Mouse (Mus musculus) CD4-positive helper T cell, adult 2 months (primary cell): ENCODE measurements around the gene Npm1.

Source experiments
- DNase-seq: peaks from one replicate; pipeline ENCODE4 v3.0.0-alpha.2; 2012; ENCODE audit warnings: low read depth, missing footprints, low spot score

Gene Npm1

DNA sequence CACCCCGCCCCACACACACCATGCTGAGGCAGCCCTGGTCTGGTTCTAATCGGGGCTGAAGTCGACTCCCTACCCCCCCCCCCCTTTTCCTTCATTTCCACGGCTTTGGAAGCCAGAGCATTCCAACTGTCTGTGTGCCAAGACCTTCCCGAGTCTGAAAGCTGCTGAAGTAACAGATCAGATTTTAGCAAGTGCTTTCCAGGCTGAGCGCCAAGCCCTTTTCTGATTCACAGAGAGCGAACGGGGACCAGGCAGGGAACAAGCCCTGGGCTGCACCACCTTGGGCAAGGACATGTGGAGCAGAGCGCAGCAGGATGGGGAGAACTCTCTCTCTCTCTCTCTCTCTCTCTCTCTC lies 16.9 kb downstream of the Npm1 start:
- DNase-seq = no peak

DNA sequence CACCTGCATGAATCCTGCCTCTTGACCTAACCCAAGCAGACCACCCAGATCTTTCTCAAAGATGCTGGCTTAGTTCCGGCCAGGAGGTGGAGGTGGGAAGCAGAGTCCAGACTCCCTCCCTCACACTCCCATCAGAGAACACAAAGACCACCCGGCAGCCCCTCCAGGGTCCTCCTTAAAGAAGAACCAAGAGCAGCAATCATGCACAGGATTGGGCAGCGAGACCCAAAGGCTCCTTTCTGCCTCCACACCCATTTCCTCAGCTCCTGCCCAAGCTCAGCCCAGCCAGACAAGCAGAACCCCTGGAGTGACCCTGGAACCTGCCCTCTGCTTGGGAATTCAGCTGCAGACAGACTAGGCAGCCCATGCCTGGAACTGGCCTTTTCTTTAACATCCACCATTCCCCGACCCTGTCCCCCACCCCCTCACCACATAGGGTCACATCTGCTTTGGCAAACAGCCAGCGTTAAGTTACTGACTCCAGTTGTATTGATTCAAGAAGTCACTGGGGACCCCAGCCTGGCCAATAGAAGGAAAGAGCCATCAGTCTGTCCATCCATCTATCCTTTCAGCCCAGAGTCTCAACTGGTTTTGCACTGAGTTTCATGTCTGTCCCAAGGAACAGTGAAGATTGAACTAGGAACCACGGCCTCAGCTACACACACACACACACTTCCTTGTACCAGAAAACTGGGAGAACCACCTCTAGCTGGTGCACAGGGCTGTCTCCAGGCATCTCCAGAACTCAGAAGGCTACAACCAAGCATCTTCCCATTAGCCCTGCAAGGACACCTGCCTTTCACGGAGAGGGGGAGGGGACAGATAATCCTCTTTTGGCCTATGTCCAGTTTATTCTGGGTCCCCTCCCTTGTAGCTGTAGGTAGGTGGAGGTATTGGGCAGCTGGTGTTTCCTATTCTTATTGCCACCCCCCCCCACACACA lies 17.5 kb downstream of the Npm1 start:
- DNase-seq = no peak

DNA sequence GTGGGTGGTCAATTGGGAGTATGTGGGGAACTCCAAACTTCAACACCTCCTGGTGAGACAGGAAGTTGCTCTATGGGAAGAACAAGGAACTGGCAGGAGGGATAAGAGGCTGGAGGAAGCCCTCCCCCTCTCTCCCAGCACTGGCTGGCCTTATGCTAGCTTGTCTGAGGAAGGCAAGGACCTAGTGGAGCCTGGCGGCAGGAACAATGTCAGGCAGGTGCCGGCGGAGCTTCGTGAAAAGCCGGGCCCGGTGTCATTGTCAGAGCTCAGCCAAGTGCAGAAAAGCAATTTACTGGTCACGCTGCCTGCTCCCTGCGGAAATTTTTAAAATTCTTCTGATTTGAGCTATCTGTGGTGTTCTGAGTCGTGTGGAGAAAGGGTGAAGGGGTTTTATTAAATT lies 19.1 kb downstream of the Npm1 start:
- no peak for DNase-seq

DNA sequence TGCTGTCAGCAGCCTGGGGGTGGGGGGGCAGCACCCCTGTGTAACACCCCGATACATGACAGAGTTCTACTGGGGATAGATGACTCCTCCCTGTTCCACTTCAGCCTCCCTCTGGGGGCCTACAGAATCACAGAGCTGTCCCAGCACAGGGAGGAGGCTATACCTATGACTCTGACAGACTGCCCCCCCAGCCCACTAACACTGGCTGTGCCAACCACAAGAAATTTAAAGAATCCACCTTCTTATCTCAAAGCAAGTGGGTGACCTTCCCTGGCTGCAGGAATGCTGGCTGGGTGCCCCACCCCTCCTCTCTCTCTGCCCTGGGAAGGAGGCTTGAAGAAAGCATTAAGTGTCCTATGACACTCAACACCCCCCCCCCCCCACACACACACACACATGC lies 20.2 kb downstream of the Npm1 start:
- no peak for DNase-seq

DNA sequence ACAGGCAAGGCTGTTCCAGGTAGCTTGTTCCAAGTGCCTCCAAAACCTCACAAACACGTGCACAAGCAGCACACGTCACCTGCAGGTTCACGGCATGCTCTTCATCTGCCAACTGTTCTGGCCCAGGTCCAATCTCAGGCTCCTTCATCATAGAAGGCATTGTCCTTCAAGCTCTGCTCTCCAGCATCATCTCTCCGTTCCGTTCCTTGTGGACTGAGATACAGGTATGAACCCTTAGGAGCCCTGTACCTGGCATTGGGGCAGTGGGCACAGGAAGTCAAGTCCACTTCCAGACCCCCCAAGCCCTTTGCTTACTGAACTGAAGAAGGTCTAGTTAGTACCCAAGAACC lies 22.9 kb downstream of the Npm1 start:
- no peak for DNase-seq

DNA sequence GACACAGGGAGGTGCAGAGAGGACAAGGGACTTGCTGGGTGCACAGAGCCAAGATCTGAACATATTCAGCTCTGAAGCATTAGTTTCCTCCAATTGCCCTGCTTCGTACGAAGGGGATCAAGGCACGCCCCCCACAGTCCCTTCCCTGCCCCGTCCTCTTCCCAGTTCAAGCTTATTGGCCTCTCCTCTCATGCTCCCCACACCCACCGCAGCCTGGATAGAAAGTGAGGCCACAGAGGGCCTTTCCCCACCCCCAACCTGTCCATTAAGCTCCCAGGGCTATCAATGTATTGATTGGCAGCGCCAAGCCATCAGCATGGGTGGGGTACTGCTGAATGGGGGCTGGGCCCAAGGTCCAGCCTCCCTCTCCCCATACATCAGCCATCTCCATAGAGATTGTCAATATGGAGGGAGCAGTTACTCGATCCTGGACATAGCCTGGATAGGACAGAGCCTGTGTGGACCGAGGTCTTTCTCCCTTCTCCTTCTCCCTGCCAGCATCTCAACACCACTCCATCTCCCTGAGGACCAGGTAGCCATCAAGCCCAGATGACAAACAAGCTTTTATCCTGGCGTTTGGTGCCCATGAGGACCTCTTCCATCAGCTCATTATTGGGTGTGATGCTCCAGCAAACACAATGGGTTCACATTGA lies 23.4 kb downstream of the Npm1 start:
- DNase-seq = no peak

DNA sequence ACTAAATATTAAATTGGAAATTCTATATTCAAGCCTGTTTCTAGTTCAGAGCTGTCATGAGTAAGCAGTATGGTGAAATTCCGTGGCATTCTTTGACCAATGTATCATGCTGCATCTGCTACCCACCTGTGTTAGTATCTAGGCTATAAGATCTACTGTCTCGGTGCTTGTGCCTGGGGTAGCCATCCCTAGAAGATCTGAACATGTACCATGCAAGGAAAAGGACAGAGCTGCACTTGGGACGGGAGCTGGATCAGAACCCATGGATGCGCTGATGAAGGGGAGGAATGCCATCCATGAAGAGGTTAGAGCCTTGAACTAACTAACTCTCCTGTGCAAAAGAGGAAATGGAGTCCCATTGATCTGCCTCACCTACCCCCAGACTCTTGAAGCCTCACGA lies 24.3 kb downstream of the Npm1 start:
- no peak for DNase-seq

DNA sequence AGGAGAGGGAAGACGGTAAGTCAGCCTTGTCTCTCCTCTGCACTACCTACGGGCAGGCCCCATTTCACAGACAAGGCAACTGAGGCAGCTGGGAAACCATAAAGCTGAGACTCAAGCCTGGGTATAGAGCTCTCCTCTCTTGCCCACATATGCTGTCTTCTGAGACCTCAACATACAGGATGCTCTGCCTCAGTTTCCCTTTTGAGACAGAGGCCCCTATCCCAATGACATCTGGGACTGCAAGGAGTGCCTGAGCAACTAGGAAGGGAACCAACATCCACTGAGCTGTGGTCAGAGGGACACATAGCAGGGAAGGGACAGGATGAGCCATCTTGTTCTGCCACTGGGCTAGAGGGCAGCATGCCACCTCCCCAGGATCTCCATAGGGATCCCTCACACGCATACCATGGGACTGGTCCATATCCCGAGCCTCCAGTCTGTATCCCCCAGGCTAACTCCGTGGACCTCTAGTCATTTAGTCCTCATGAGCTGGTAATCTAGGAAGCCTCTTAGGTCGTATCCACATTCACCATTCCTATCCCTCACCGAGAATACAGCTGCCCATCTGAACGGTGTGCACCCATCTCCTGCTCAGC lies 28.5 kb downstream of the Npm1 start:
- no peak for DNase-seq

DNA sequence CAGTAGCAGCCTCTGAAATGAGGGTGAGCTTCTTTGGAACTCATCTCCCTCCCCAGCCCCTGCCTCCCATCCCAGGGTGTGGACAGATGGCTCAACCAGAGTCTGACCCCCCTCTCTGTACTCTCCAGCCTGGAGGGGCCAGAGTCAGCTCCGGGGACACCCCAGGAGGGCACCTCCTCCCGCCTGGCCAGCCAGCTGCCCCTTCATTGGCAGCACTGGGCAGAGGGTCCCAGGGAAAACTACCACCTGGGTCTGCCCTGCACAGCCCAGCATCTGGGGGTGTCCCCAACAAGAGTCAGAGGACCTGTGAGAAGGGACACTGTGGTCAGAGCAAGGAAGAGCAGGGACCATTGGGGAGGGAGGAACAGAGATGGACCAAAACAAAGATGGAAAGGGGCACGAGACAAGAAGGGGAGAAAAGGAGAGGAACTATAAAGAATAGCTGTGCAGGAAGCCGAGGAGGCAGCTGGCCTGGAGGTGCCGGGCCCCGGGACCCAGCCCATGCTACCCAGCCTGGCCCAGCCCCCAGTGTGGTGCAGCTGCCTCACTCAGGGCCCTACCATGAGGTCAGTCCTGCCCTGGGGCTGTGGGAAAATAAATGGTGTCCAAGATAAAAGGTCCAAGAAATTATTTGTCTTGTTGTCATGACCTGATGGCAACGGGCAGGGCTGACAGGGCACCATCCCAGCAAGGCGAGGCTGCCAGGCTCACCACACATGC lies 30.2 kb downstream of the Npm1 start:
- DNase-seq = no peak

DNA sequence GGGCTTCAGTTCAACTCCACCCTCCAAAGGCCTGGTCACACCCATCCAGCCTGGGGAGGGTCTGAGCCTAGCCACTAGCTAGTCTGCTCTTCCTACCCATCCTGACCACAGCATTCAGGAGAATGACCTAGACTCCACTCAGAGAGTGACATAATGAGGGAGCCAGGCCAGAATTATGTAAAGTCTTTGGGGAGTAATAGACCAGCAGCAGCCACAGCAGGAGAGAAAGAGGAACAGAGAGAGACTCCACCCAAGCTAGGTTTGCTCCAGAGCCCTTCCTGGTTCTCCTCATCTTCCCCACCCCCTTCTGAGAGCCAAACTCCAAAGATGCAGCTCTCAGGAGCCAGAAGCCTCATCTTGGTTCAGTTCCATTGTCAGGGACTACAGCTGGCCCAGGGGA lies 35.9 kb downstream of the Npm1 start:
- no peak for DNase-seq

DNA sequence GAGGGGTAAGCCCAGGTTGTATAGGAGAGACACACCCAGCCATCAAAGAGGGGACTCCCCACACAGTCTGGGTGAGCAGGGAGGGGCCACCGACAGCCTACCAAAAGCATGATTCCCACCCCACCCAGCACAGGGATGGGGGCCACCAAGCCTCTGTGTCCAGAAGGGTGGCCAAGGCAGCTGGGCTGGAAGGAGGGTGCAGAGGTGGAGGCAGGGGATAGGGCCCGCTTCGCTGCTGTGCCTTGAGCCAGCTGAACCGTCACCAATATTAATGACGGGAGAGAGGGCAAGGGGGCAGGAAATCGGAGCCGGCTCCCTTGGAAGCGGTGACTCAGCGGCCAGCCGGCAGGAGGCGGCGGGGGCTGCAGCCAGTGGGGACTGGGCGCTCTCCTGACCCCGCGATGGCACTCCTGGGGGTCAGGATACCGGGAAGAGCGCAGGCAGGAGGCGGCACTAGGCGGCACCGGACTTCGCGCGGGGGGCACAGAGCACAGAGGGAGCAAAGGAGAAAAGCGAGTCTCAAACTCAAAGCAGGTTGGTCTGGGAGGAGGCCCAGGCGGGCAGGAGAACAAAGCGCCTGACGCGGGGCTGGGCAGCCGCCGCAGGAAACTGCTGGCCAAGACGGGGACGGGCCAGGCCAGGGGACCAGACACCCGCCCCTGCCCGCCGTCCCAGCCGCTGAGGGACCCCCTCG lies 40.3 kb downstream of the Npm1 start:
- DNase-seq = no peak

DNA sequence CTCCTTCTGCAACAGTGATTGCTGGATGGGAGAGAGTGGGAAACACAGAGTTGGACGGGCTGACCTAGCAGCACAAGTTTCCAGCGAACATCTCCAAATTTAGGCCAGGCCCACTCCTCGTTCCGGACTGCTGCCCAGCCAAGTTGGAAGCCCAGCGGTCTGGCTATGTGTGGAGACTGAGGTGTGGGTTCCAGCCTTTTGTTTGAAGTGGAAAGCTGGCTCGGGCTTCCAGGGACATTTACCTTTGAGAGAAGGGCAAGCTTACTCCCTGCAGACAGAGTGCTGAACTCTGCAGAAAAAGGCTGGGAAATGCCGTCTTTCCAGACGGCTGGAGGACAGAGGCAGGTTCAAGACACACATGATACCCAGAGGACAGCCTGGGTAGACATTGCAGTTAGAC lies 43.5 kb downstream of the Npm1 start:
- DNase-seq = no peak

DNA sequence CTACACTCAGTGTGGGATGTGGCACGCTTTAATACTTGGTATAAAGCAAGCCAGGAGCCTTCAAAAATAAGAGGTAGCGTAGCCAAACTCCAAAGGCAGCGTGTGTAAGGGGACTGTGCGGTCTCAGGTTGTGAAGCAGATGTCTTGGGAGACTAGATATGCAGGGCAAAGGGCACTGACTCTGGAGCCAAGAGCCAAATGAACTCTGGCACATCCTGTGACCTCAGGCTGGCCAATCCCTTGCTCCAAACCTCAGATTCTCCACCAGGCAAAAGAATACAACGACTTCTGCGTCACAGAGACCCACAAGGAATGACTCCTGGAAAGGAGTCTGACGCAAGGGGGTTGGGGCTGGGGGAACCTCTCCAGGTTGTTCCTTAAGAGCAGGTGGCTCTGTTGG lies 43.9 kb downstream of the Npm1 start:
- no peak for DNase-seq

DNA sequence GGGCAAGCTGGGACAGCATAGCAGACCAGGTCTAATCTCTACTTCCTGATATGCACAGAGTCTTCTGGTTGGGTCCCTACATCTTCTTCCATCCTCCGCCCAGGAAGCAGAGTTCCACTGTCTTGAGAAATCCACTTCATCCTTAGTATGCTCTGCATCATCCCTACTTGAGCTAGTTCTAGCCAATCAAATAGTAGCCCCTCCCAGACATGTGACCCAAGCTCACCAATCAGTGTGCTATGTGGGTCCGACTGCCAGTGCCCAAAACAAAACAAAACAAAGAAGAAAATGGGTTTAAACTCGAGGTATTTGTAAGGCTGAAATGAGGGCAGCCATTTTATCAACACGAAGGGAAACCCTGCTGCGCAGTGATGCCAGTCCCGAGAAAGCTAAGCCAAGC lies 44.5 kb downstream of the Npm1 start:
- no peak for DNase-seq

DNA sequence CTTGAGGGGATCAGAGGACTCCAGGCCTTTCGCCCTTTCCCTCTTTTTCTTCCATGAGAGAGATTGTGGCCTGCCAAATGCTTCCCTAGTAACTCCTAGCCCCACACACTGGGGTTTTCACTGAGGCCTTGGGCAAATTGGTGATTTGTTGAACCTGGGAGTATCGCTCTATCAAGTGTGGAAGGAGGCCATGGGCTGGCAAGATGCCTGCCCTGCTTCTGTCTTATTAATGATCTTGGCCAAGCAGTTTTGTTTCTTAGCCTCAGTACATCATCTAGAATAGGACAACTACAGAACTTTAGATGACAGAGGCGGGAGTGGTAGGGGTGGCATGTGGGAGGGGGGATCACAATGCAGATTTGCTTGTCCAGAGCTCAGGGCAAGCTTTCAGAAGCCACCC lies 47.2 kb downstream of the Npm1 start:
- no peak for DNase-seq

DNA sequence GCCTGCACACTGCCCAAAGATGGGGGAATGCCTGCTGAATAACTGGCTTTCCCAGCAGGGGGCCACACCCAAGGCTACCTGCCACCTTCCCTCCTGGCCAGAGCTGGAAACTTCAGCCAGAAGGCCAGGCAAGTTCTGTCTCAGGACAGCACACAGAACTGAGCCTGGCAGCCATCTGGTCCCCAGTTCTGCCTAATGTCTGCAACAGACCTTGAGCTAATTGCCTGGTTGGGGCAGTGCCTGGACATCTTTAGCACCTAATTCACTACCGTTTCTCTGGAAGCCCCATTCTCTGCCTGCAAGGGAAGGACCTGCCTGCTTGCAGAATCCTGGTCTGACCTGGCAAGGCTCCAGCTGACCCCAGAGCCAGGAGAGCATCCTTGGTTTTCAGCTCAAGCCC lies 50.6 kb downstream of the Npm1 start:
- DNase-seq = no peak

DNA sequence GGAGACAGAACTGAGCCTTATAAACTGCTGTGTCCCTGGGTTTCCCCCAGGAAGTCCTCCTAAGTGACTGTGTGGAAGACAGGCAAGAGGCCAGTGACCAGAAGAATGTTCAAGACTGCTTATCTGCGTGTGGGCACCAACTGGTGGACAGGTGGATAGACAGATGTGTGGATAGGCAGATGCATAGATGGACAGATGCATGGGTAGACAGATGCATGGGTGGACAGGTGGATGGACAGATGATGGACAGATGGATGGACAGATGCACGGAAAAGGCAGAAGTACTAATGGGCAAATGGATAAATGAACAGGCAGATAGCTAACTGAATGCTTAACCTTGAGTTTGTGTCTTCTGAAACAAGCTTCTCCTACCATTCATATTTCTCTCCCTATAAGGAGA lies 52.9 kb downstream of the Npm1 start:
- DNase-seq = no peak

DNA sequence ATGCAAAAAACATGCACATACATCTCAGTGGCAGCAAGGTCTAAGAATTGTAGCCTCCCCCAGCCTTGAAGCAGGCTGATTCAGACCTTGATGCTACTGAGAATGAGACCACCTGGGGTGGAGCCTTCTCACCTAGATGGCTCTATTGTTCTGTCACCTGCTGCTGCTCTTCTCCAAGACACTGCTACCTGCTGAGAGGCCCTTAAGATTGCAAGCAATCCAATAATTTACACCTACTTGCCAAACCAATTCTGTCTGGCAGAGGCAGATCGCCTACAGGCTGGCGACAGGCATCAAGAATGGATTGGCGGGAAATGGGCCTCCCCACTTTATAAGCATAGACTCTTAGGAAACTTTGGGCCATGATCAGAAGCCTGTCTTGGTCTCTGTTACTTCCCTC lies 55.5 kb downstream of the Npm1 start:
- DNase-seq = no peak

DNA sequence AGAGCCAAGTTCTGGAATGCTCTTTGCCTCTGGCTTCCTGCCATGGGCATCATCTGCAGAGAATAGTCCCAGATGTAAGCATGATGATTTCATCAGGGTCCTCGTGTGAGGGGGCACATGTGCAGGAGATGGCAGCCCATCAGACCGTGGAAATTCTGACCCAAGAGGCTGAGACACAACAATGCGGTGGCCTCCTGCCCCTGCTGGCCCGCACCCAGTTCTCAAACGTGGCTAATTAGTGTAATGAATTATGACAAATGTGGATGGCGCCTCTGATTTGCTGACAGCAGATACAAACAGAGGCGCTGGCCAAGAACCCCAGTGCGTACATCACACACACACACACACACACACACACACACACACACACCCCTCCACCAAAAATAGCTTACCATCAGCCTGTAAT lies 58.1 kb downstream of the Npm1 start:
- DNase-seq = no peak

DNA sequence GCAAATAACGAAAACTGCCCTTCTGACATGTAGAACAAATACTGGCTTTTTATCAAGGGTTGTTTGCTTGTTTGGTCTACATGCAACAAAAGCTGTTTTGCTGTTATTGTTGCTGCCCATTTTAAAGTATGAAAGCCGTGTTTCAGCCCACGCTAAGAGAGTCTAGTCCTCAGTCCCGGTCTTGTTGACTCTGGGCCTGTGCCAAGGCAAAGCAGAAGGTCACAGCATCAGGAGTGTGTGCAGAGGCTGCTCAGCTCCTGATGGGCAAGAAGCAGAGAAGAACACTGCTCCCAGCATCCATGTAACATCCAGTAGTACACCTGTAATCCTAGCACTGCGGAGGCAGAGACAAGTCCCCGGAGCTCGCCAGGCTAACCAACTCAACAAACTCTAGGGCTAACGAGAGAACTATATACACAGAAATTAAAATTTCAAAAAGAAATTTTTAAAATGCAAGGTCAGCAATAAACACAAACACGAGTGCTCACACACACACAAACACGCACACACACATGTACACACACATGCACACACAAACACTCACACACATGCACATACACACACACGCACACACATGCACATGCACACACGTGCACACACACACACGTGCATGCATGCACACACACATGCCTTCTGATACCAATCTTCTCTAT lies 59.6 kb downstream of the Npm1 start:
- DNase-seq = no peak
